Mouse (Mus musculus) thymus, adult 2 months (tissue): ENCODE results near the gene Gsdmc4. TPM values are rescaled to one million over a fixed set of nuclear protein-coding genes. Genes with fewer than 3 reads are reported as not detected.
"Not testable (repeated sequence)": the region's sequence is repeated elsewhere in the genome, so short reads cannot be mapped to it uniquely, and the experiment has no call there.

ENCODE experiments used
- DNase-seq: peaks from one replicate; pipeline ENCODE4 v3.0.0; 2021
- H3K27ac ChIP-seq: fragments of 200-500 bp; 2 replicates; pipeline ENCODE4 v1.5.1; 2012; ENCODE audit warnings: low read length, control low read depth; ENCODE audit not compliant: control insufficient read depth, insufficient read depth
- H3K27me3 ChIP-seq: fragments of 200-500 bp; 2 replicates; pipeline ENCODE4 v1.6.1; 2012; ENCODE audit warnings: mild to moderate bottlenecking, low read length, moderate library complexity, mixed read lengths; ENCODE audit not compliant: control insufficient read depth, insufficient read depth
- H3K36me3 ChIP-seq: fragments of 200-500 bp; 2 replicates; pipeline ENCODE4 v1.6.1; 2012; ENCODE audit warnings: mild to moderate bottlenecking, low read length, moderate library complexity; ENCODE audit not compliant: control insufficient read depth, insufficient read depth
- H3K4me1 ChIP-seq: fragments of 200-500 bp; replicated peaks from 2 replicates; pipeline ENCODE4 v1.6.1; 2012; ENCODE audit warnings: low read length; ENCODE audit not compliant: control insufficient read depth, insufficient read depth
- H3K4me3 ChIP-seq: fragments of 200-500 bp; 2 replicates; pipeline ENCODE4 v1.5.1; 2012; ENCODE audit warnings: mild to moderate bottlenecking, low read length, control low read depth, moderate library complexity; ENCODE audit not compliant: control insufficient read depth, insufficient read depth
- CTCF ChIP-seq: fragments of 200-500 bp; IDR thresholded peaks from 2 replicates; pipeline ENCODE4 v1.5.1; 2012; ENCODE audit warnings: mild to moderate bottlenecking, control low read depth, low read length, moderate library complexity, borderline replicate concordance; ENCODE audit not compliant: control insufficient read depth, poor library complexity, insufficient read depth; ENCODE audit errors: extremely low read depth
- POLR2A ChIP-seq: fragments of 200-500 bp; IDR thresholded peaks from 2 replicates; pipeline ENCODE4 v1.6.1; 2012; ENCODE audit warnings: mild to moderate bottlenecking, low read length, control low read depth, moderate library complexity; ENCODE audit not compliant: control insufficient read depth, poor library complexity, insufficient read depth; ENCODE audit errors: extremely low read depth
- WGBS: fragments of 180-500 bp; shearing (Covaris S2); methylation state at CpG from one replicate; pipeline ENCODE4 v1.1.7; 2018; 5-methylcytosine and 5-hydroxymethylcytosine counted together
- polyA plus RNA-seq: library from polyadenylated mRNA; depleted of rRNA; stranded (reverse); fragments of >200 nt; gene quantifications from 2 replicates; pipeline ENCODE4 v1.2.3, GENCODE M21; 2012

The Gsdmc4 gene
- polyA plus RNA-seq, 1 experiment, result 0.57 TPM

- no peaks in the 10 kb centered on the region for H3K27me3 ChIP-seq
- no peak for DNase-seq
- no peak overlapping the region for H3K27ac ChIP-seq
- TF ChIP-seq CTCF, result no peak
- TF ChIP-seq POLR2A, result no peak
- no peak overlapping the region for H3K4me3 ChIP-seq
- WGBS, result 94% methylated on average over 18 of the region's 18 CpGs
- H3K36me3 ChIP-seq, result peaks cover 56% of the 10 kb centered on the region
- no peaks in the 10 kb centered on the region for H3K4me1 ChIP-seq
Observed at GRCm38 (mm10) chr15:63930107-63931041, 18.3 kb upstream of the Gsdmc4 start.

- no peak for DNase-seq
- peaks cover 27% of the 10 kb centered on the region for H3K36me3 ChIP-seq
- H3K4me1 ChIP-seq, result 0 out of 2 replicates have a peak, but pooled peaks cover 2% of the 10 kb centered on the region
- no peak overlapping the region for H3K4me3 ChIP-seq
- H3K27me3 ChIP-seq, result no peaks in the 10 kb centered on the region
- WGBS, result 95% methylated on average over 3 of the region's 3 CpGs
- TF ChIP-seq CTCF, result no peak
- TF ChIP-seq POLR2A, result no peak
- H3K27ac ChIP-seq, result no peak overlapping the region
Observed at GRCm38 (mm10) chr15:63926201-63926600, 14.1 kb upstream of the Gsdmc4 start.

- H3K27ac ChIP-seq, result no peak overlapping the region
- 0 out of 2 replicates have a peak, but pooled peaks cover 2% of the 10 kb centered on the region for H3K4me1 ChIP-seq
- no peak for TF ChIP-seq CTCF
- no peak for TF ChIP-seq POLR2A
- H3K36me3 ChIP-seq, result peaks cover 13% of the 10 kb centered on the region
- 75% methylated on average over 1 of the region's 1 CpGs for WGBS
- H3K27me3 ChIP-seq, result no peaks in the 10 kb centered on the region
- no peak overlapping the region for H3K4me3 ChIP-seq
- no peak for DNase-seq
Observed at GRCm38 (mm10) chr15:63924484-63924883, 12.4 kb upstream of the Gsdmc4 start.

- not testable (repeated sequence) for H3K4me3 ChIP-seq, DNase-seq, H3K27ac ChIP-seq, H3K4me1 ChIP-seq, H3K36me3 ChIP-seq, H3K27me3 ChIP-seq
- WGBS, result 79% methylated on average over 3 of the region's 5 CpGs
Observed at GRCm38 (mm10) chr15:63921618-63922017, 9.5 kb upstream of the Gsdmc4 start.

- H3K27me3 ChIP-seq, H3K36me3 ChIP-seq, H3K4me3 ChIP-seq, H3K27ac ChIP-seq, H3K4me1 ChIP-seq, DNase-seq: not testable (repeated sequence)
- 80% methylated on average over 1 of the region's 2 CpGs for WGBS
Observed at GRCm38 (mm10) chr15:63919728-63920127, 7.6 kb upstream of the Gsdmc4 start.

GRCm38 (mm10) chr15:63916584-63916983 lies 4.5 kb upstream of the Gsdmc4 start:
- H3K27ac ChIP-seq, H3K4me1 ChIP-seq, H3K27me3 ChIP-seq, H3K4me3 ChIP-seq, DNase-seq, H3K36me3 ChIP-seq: not testable (repeated sequence)
- WGBS, result 66% methylated on average over 4 of the region's 4 CpGs

- not testable (repeated sequence) for H3K36me3 ChIP-seq, H3K27me3 ChIP-seq, H3K4me3 ChIP-seq, DNase-seq, H3K27ac ChIP-seq, H3K4me1 ChIP-seq
Observed at GRCm38 (mm10) chr15:63909896-63910295, 2.2 kb downstream of the Gsdmc4 start.

- H3K27me3 ChIP-seq, H3K4me1 ChIP-seq, H3K27ac ChIP-seq, H3K4me3 ChIP-seq, H3K36me3 ChIP-seq: not testable (repeated sequence)
- peak; percentile 34 for DNase-seq
- WGBS, result 14% methylated on average over 9 of the region's 9 CpGs
Observed at GRCm38 (mm10) chr15:63895560-63896353, 16.3 kb downstream of the Gsdmc4 start.

- H3K4me1 ChIP-seq, H3K27me3 ChIP-seq, H3K27ac ChIP-seq, H3K36me3 ChIP-seq, H3K4me3 ChIP-seq, DNase-seq: not testable (repeated sequence)
- 31% methylated on average over 5 of the region's 5 CpGs for WGBS
Observed at GRCm38 (mm10) chr15:63888440-63888839, 23.7 kb downstream of the Gsdmc4 start.

GRCm38 (mm10) chr15:63887949-63888348 lies 24.1 kb downstream of the Gsdmc4 start:
- H3K4me3 ChIP-seq, H3K27ac ChIP-seq, H3K4me1 ChIP-seq, H3K36me3 ChIP-seq, H3K27me3 ChIP-seq, DNase-seq: not testable (repeated sequence)
- no CpG with 5 or more reads among the region's 5 CpGs for WGBS
